Mouse (Mus musculus): ENCODE measurements around the gene Fam126a.

Fam126a gene

GRCm38 (mm10) chr5:23992876-23993552 is 37.5 kb downstream of the Fam126a start:
- DNase-seq (ENCODE audit: low spot score in 2 of 2), result no peak

- DNase-seq (ENCODE audit: low spot score in 2 of 2), result no peak
Observed at GRCm38 (mm10) chr5:23990001-23990400, 40.5 kb downstream of the Fam126a start.

GRCm38 (mm10) chr5:23987792-23988191 is 42.7 kb downstream of the Fam126a start:
- no peak for DNase-seq (ENCODE audit: low spot score in 2 of 2)

- no peak for DNase-seq (ENCODE audit: low spot score in 2 of 2)
Observed at GRCm38 (mm10) chr5:23982081-23982480, 48.4 kb downstream of the Fam126a start.

- DNase-seq (ENCODE audit: low spot score in 2 of 2), result no peak
Observed at GRCm38 (mm10) chr5:23978516-23978915, 52.0 kb downstream of the Fam126a start.

GRCm38 (mm10) chr5:23974994-23975575 is 55.4 kb downstream of the Fam126a start:
- no peak for DNase-seq (ENCODE audit: low spot score in 2 of 2)

GRCm38 (mm10) chr5:23967705-23968104 is 62.8 kb downstream of the Fam126a start:
- DNase-seq (ENCODE audit: low spot score in 2 of 2), result no peak

GRCm38 (mm10) chr5:23964599-23965165 is 65.8 kb downstream of the Fam126a start:
- no peak for DNase-seq (ENCODE audit: low spot score in 2 of 2)

GRCm38 (mm10) chr5:23953047-23953446 is 77.4 kb downstream of the Fam126a start:
- no peak for DNase-seq (ENCODE audit: low spot score in 2 of 2)

- DNase-seq (ENCODE audit: low spot score in 2 of 2), result no peak
Observed at GRCm38 (mm10) chr5:23948071-23948470, 82.4 kb downstream of the Fam126a start.

GRCm38 (mm10) chr5:23945056-23945455 is 85.4 kb downstream of the Fam126a start:
- no peak for DNase-seq (ENCODE audit: low spot score in 2 of 2)

GRCm38 (mm10) chr5:23943534-23943933 is 87.0 kb downstream of the Fam126a start:
- DNase-seq (ENCODE audit: low spot score in 2 of 2), result no peak

GRCm38 (mm10) chr5:23923481-23924165 is 106.9 kb downstream of the Fam126a start:
- DNase-seq (ENCODE audit: low spot score in 2 of 2), result no peak

- no peak for DNase-seq (ENCODE audit: low spot score in 2 of 2)
Observed at GRCm38 (mm10) chr5:23922516-23923291, 107.8 kb downstream of the Fam126a start.

- DNase-seq (ENCODE audit: low spot score in 2 of 2), result no peak
Observed at GRCm38 (mm10) chr5:23921316-23921715, 109.2 kb downstream of the Fam126a start.

- no peak for DNase-seq (ENCODE audit: low spot score in 2 of 2)
Observed at GRCm38 (mm10) chr5:23919892-23920731, 110.4 kb downstream of the Fam126a start.

- DNase-seq (ENCODE audit: low spot score in 2 of 2), result no peak
Observed at GRCm38 (mm10) chr5:23917301-23917700, 113.2 kb downstream of the Fam126a start.

- DNase-seq (ENCODE audit: low spot score in 2 of 2), result no peak
Observed at GRCm38 (mm10) chr5:23911556-23911955, 118.9 kb downstream of the Fam126a start.

- DNase-seq (ENCODE audit: low spot score in 2 of 2), result no peak
Observed at GRCm38 (mm10) chr5:23909256-23909655, 121.2 kb downstream of the Fam126a start.

GRCm38 (mm10) chr5:23908486-23909090 is 121.9 kb downstream of the Fam126a start:
- DNase-seq (ENCODE audit: low spot score in 2 of 2), result no peak

GRCm38 (mm10) chr5:23902221-23902620 is 128.3 kb downstream of the Fam126a start:
- no peak for DNase-seq (ENCODE audit: low spot score in 2 of 2)
